Mouse (Mus musculus) hindbrain, embryonic 14.5 days (tissue): ENCODE data around the gene Krt83. TPM values are rescaled to one million over a fixed set of nuclear protein-coding genes. Genes with fewer than 3 reads are reported as not detected.
"Not testable (repeated sequence)": the region's sequence is repeated elsewhere in the genome, so short reads cannot be mapped to it uniquely, and the experiment has no call there.

ENCODE experiments used
- ATAC-seq: fragments of 200-750 bp; cut with Nextera tagmentation; 2 replicates; pipeline ENCODE4 v1.8.0; 2017; ENCODE audit warnings: moderate number of reproducible peaks, mild to moderate bottlenecking, moderate TSS enrichment, moderate library complexity; ENCODE audit not compliant: low FRiP score
- DNase-seq: peaks from one replicate; pipeline ENCODE4 v3.0.0-alpha.2; 2015; ENCODE audit warnings: low spot score
- H3K27ac ChIP-seq: fragments of 300-500 bp; sonication (generic); 2 replicates; pipeline ENCODE4 v1.5.1; 2014; ENCODE audit warnings: mild to moderate bottlenecking, moderate library complexity
- H3K27me3 ChIP-seq: fragments of 300-500 bp; sonication (generic); 2 replicates; pipeline ENCODE4 v1.6.1; 2014; ENCODE audit warnings: mild to moderate bottlenecking, low read length, mixed read lengths; ENCODE audit not compliant: control insufficient read depth, insufficient read depth
- H3K36me3 ChIP-seq: fragments of 300-500 bp; sonication (generic); replicated peaks from 2 replicates; pipeline ENCODE4 v1.6.1; 2014; ENCODE audit not compliant: control insufficient read depth, insufficient read depth
- H3K4me1 ChIP-seq: fragments of 300-500 bp; sonication (generic); replicated peaks from 2 replicates; pipeline ENCODE4 v1.6.1; 2014; ENCODE audit warnings: antibody characterized with exemption, low read length, mixed read lengths; ENCODE audit not compliant: control insufficient read depth, insufficient read depth
- H3K4me2 ChIP-seq: fragments of 300-500 bp; sonication (generic); replicated peaks from 2 replicates; pipeline ENCODE4 v1.6.1; 2014; ENCODE audit warnings: mild to moderate bottlenecking, moderate library complexity
- H3K4me3 ChIP-seq: fragments of 300-500 bp; sonication (generic); replicated peaks from 2 replicates; pipeline ENCODE4 v1.5.1; 2014; ENCODE audit warnings: mild to moderate bottlenecking, low read length
- H3K9ac ChIP-seq: fragments of 300-500 bp; sonication (generic); 2 replicates; pipeline ENCODE4 v1.6.1; 2014
- H3K9me3 ChIP-seq: fragments of 300-500 bp; sonication (generic); 2 replicates; pipeline ENCODE4 v1.6.1; 2016; ENCODE audit warnings: low read length; ENCODE audit not compliant: control insufficient read depth
- WGBS: fragments of 180-500 bp; shearing (Covaris S2); extraction: QIAGEN DNeasy Blood & Tissue Kit; methylation state at CpG from one replicate; pipeline ENCODE4 v1.1.7; 2014; 5-methylcytosine and 5-hydroxymethylcytosine counted together
- polyA plus RNA-seq: library from polyadenylated mRNA; unstranded; fragments of >200 nt; fragmentation: Nextera tagmentation; extraction: Ambion mirVana; gene quantifications from 2 replicates; pipeline ENCODE4 v1.2.1, GENCODE M21; 2014

The Krt83 gene
- not detected in 2 replicates for polyA plus RNA-seq

GRCm38 (mm10) chr15:101491431-101491830 lies at the start of gene Krt83:
Gene Krt83 (minus strand): TSS chr15:101491512.
- H3K9ac ChIP-seq: no peak within 1 kb of the TSS
- WGBS: 66% methylated on average over 6 of the region's 6 CpGs
- no peak within 1 kb of the TSS for H3K4me2 ChIP-seq

DNA sequence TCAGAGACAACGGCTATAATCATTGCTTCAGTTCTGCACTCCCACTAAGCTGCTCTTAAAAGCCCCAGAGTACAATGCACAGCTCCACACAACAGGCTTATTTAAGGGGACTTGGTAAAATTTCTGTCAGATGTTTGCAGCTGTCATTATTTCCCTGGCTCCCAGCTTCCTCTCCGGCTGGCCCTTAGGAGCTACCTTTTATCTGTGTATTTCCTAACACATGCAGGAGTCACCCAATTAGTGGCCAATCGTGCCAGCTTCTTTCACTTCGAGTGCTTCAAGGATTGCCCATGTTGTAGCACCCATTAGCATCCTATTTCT lies 47.2 kb upstream of the Krt83 start:
- Histone ChIP-seq H3K4me3 (no peak overlapping the region), H3K4me2 (no peak overlapping the region), H3K36me3 (no peaks in the 10 kb centered on the region), H3K9ac (no peak overlapping the region), H3K9me3 (no peaks in the 10 kb centered on the region), H3K27ac (no peak overlapping the region), H3K4me1 (no peaks in the 10 kb centered on the region), H3K27me3 (no peaks in the 10 kb centered on the region)
- DNase-seq (no peak), ATAC-seq (no peak)
- whole genome bisulfite sequencing: 77% methylated on average over 4 of the region's 4 CpGs

More at GRCm38 (mm10) chr15:101491431-101491830, at the start of gene Krt83:
- Histone ChIP-seq H3K4me3 (no peak within 1 kb of the TSS), H3K36me3 (no peaks in the 10 kb centered on the region), H3K27me3 (no peaks in the 10 kb centered on the region), H3K27ac (no peak within 1 kb of the TSS), H3K4me1 (no peaks in the 10 kb centered on the region), H3K9me3 (no peaks in the 10 kb centered on the region)
- no peak for ATAC-seq
- no peak for DNase-seq

DNA sequence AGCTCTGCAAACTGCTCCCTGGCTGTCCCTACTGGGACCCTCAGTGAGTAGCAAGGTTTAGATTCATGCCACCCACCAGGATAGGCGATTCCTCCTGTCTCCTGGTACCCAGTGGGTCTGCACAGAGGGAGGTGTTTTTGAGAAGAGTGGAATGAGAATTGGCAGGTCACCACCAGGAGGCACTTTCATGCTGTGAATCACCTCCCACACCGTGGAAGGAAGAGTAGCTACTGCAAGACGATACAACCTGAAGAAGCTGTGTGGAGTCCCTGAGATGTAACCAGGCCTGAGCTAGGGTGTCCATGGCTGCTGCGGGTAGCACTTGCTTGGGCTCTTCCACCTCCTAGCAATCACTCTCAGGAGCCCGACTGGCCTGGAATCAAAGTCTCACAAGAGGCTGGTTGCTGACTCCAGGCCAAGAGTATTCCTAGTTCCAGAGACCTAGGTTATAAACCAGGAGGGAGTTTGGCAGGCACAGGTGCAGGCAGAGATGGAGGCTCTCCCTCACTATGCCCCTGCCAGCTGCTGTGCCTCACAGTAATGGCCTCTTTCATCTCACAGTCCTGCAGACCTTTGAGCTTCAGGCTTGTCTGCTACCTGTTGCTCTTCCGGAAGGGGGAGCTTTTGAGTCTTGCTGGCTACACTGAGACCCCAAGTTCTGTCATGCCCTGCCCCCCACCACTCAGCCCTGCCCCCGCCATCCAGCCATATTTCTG lies 46.7 kb upstream of the Krt83 start:
- H3K27ac ChIP-seq: no peak overlapping the region
- no peak for ATAC-seq
- no peaks in the 10 kb centered on the region for H3K27me3 ChIP-seq
- no peak overlapping the region for H3K9ac ChIP-seq
- no peak overlapping the region for H3K4me2 ChIP-seq
- no peak for DNase-seq
- no peaks in the 10 kb centered on the region for H3K9me3 ChIP-seq
- H3K4me3 ChIP-seq: no peak overlapping the region
- no peaks in the 10 kb centered on the region for H3K36me3 ChIP-seq
- WGBS: 42% methylated on average over 7 of the region's 7 CpGs
- H3K4me1 ChIP-seq: no peaks in the 10 kb centered on the region

- ATAC-seq (no peak), DNase-seq (no peak)
- H3K27ac ChIP-seq: no peak overlapping the region
- no peak overlapping the region for H3K4me3 ChIP-seq
- H3K36me3 ChIP-seq: no peaks in the 10 kb centered on the region
- H3K4me1 ChIP-seq: no peaks in the 10 kb centered on the region
- no peaks in the 10 kb centered on the region for H3K9me3 ChIP-seq
- no peaks in the 10 kb centered on the region for H3K27me3 ChIP-seq
- H3K4me2 ChIP-seq: no peak overlapping the region
- WGBS: 58% methylated on average over 9 of the region's 9 CpGs
- H3K9ac ChIP-seq: no peak overlapping the region
These were observed 44.9 kb upstream of the Krt83 start for GRCm38 (mm10) chr15:101536054-101536850.

GRCm38 (mm10) chr15:101532720-101533119 lies 41.4 kb upstream of the Krt83 start, which contains the start of gene Krt84:
Gene Krt84 (minus strand): TSS chr15:101532820.
- no peak within 1 kb of the TSS for H3K9ac ChIP-seq
- no peak for DNase-seq
- no peak within 1 kb of the TSS for H3K4me2 ChIP-seq
- H3K27ac ChIP-seq: no peak within 1 kb of the TSS
- no peak for ATAC-seq
- no peaks in the 10 kb centered on the region for H3K36me3 ChIP-seq
- H3K4me1 ChIP-seq: no peaks in the 10 kb centered on the region
- WGBS: 85% methylated on average over 7 of the region's 7 CpGs
- H3K9me3 ChIP-seq: no peaks in the 10 kb centered on the region
- no peaks in the 10 kb centered on the region for H3K27me3 ChIP-seq
- H3K4me3 ChIP-seq: no peak within 1 kb of the TSS

DNA sequence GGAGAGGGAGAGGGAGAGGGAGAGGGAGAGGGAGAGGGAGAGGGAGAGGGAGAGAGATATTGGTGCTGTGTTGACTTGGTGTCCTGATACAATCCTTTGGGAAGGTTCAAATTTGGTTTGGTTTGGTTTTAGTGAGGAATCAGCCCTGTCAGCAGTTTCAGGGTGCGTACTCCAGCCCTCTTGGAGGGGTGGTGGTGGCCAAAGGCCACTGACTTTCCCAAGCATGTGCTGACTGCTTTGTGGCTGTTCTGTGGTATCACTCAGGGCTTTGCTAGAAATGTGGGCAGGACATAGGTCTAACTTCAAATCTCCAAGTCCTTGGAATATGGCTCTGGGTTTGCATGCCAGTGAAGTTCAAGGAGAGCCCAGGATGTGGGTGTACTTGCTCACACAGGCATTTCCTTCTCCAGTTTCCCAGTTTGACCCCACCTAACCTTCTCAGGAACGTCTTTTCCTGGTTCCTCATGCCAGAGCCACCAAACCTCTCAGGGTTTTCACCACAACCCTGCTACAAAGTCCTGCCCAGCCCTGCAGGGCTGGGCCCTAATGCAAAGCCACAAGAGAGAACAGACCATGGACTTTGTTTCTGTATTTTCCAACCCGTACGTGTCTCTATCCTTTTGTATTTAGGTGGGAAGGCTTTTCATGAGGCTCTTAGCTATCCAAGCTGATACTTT lies 31.4 kb upstream of the Krt83 start:
- Histone ChIP-seq H3K9me3 (no peaks in the 10 kb centered on the region), H3K4me3 (no peak overlapping the region), H3K27ac (no peak overlapping the region), H3K9ac (no peak overlapping the region), H3K4me1 (no peaks in the 10 kb centered on the region), H3K36me3 (no peaks in the 10 kb centered on the region), H3K4me2 (no peak overlapping the region), H3K27me3 (no peaks in the 10 kb centered on the region)
- ATAC-seq (no peak), DNase-seq (no peak)
- 90% methylated on average over 4 of the region's 4 CpGs for WGBS

GRCm38 (mm10) chr15:101519792-101520191 lies 28.5 kb upstream of the Krt83 start:
- Histone ChIP-seq H3K9ac (no peak overlapping the region), H3K4me3 (no peak overlapping the region), H3K36me3 (no peaks in the 10 kb centered on the region), H3K9me3 (no peaks in the 10 kb centered on the region), H3K27me3 (no peaks in the 10 kb centered on the region), H3K27ac (no peak overlapping the region), H3K4me2 (no peak overlapping the region), H3K4me1 (no peaks in the 10 kb centered on the region)
- 21% methylated on average over 2 of the region's 2 CpGs for WGBS
- DNase-seq (peak; percentile 91), ATAC-seq (no peak)

DNA sequence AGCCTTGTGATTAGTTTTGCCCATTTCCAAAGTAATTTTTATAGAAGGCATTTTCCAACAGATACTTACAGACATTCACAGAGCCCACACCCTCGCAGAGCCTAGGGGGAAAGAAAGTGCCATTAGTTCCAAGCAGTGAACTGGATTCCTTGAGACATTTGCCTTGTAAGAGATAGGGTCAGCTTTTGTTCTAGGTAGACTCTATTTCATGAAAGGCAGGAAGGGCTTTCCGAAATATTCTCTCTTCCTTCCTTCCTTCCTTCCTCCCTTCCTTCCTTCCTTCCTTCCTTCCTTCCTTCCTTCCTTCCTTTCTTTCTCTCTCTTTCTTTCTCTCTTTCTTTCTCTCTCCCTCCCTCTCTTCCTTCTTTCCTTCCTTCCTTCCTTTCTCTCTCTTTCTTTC lies 25.8 kb upstream of the Krt83 start, which contains the start of gene Gm49425:
Gm49425 (minus strand) TSS at position 101 of the 400 bp plus-strand sequence.
- H3K36me3 ChIP-seq, DNase-seq, H3K27ac ChIP-seq, H3K9me3 ChIP-seq, H3K4me2 ChIP-seq, H3K27me3 ChIP-seq, H3K4me1 ChIP-seq, H3K9ac ChIP-seq, H3K4me3 ChIP-seq, ATAC-seq: not testable (repeated sequence)
- WGBS: 84% methylated on average over 2 of the region's 2 CpGs

DNA sequence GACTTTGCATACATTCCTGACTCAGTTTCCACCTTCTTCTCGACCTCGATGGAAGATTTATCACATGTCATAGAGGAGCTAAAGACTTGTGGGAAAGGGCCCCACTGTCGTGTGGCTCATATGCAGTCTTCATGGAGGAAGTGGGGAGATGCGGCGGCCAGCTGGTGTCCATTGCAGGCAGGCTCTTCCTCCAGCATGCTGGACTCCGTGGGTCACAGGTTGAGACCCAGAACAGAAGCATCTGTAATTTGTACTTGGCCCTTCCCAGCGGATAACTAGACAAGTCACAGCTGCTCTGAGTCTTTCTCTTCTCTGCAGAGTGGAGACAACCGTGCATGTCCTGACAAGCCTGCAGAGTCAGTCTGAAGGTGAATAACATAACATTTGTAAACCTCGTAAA lies 16.9 kb upstream of the Krt83 start:
- H3K9me3 ChIP-seq: no peaks in the 10 kb centered on the region
- no peak overlapping the region for H3K4me2 ChIP-seq
- 86% methylated on average over 9 of the region's 9 CpGs for WGBS
- no peak for DNase-seq
- ATAC-seq: no peak
- no peaks in the 10 kb centered on the region for H3K27me3 ChIP-seq
- no peak overlapping the region for H3K9ac ChIP-seq
- no peak overlapping the region for H3K27ac ChIP-seq
- H3K4me3 ChIP-seq: no peak overlapping the region
- H3K4me1 ChIP-seq: no peaks in the 10 kb centered on the region
- H3K36me3 ChIP-seq: no peaks in the 10 kb centered on the region
